Mouse (Mus musculus): ENCODE measurements around the gene Asic2. TPM values are rescaled to one million over a fixed set of nuclear protein-coding genes. Genes with fewer than 3 reads are reported as not detected.

Gene Asic2
- polyA plus RNA-seq, 1 experiment from 2014 or later = 0.27 TPM

DNA sequence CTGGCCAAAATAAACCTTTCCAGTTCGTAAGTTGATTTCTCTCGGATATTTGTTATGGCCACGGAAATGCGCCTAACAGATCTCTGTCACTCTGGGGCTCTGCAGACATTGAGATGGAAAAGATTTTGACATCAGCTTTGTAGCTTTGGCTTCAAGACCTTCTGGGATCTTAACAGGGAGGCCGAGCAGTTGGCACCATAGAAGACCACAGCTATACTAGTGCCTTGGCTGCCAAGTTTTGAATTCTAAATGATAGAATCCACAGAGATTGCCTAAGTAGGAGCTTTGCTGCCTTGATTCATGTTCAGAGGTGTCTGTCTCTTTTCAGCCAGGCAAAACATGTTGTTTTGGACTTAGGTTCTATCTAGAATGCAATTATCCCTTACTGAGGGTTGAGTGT is 217.4 kb downstream of the Asic2 start:
- H3K4me2 ChIP-seq (ENCODE audit: low read depth, low read length) = no peak overlapping the region
- H3K9me3 ChIP-seq (replicated peaks; ENCODE audit: control insufficient read depth, low read length) = 0 out of 2 replicates have a peak, but pooled peaks cover 3% of the 10 kb centered on the region
- H3K27me3 ChIP-seq (ENCODE audit: control insufficient read depth, insufficient read depth, low read length) = no peaks in the 10 kb centered on the region
- no peaks in the 10 kb centered on the region for H3K36me3 ChIP-seq (ENCODE audit: control insufficient read depth, insufficient read depth, low read length)
- no peak overlapping the region for H3K4me3 ChIP-seq (replicated peaks; ENCODE audit: low read length)
- H3K9ac ChIP-seq (ENCODE audit: low read length) = no peak overlapping the region
- H3K4me1 ChIP-seq (ENCODE audit: control insufficient read depth, insufficient read depth, low read length) = no peaks in the 10 kb centered on the region
- 84% methylated on average over 5 of the region's 5 CpGs for WGBS
- no peak for ATAC-seq (ENCODE audit: insufficient read depth, low FRiP score)
- H3K27ac ChIP-seq (ENCODE audit: low read length) = no peak overlapping the region

DNA sequence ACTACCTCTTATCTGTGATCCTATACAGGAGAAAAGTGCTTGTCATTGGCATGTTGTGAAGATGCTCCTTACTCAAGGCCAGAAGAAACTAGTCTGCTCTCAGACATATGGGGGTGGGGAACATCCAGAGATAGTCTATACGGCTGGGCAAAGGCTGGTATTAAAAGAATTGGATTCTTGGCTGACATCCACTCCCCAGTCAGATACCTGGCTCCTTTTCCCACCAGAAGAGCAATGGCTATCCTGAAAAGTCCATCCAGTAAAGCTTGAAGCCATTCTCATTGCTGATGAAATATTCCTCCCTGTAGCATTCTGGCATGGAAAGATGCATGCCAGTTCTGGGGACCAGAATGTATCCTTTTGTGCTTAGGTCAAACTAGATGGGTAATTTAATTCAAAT is 218.2 kb downstream of the Asic2 start:
- 70% methylated on average over 1 of the region's 1 CpGs for WGBS
- Histone ChIP-seq H3K36me3 (ENCODE audit: control insufficient read depth, insufficient read depth, low read length) (no peaks in the 10 kb centered on the region), H3K4me1 (ENCODE audit: control insufficient read depth, insufficient read depth, low read length) (no peaks in the 10 kb centered on the region)

DNA sequence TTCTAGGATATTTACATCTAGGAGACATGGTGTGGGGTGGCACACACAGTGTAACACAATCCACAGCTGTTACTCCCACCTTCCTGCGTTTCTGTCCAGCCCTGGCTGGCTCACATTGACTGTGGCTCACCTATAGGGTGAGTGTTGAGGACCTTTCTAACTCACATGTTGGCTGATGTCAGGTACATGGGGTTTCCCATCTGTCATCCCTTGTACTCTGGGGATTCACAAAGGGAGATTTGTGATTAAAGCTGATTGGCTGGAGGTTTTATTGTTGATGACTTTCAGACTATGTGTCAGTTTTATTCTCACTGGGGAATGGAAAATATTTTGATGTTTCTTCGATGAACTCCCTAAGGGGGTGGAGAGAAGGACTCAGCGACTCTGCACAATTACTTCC is 229.3 kb downstream of the Asic2 start:
- Histone ChIP-seq H3K27me3 (ENCODE audit: control insufficient read depth, insufficient read depth, low read length) (no peaks in the 10 kb centered on the region), H3K9ac (ENCODE audit: low read length) (no peak overlapping the region), H3K4me1 (ENCODE audit: control insufficient read depth, insufficient read depth, low read length) (no peaks in the 10 kb centered on the region), H3K9me3 (replicated peaks; ENCODE audit: control insufficient read depth, low read length) (no peaks in the 10 kb centered on the region), H3K4me3 (replicated peaks; ENCODE audit: low read length) (no peak overlapping the region), H3K36me3 (ENCODE audit: control insufficient read depth, insufficient read depth, low read length) (no peaks in the 10 kb centered on the region), H3K4me2 (ENCODE audit: low read depth, low read length) (no peak overlapping the region), H3K27ac (ENCODE audit: low read length) (no peak overlapping the region)
- no peak for ATAC-seq (ENCODE audit: insufficient read depth, low FRiP score)
- 59% methylated on average over 3 of the region's 3 CpGs for WGBS

More for the DNA sequence above, 218.2 kb downstream of the Asic2 start:
- Histone ChIP-seq H3K27ac (ENCODE audit: low read length) (no peak overlapping the region), H3K27me3 (ENCODE audit: control insufficient read depth, insufficient read depth, low read length) (no peaks in the 10 kb centered on the region), H3K4me3 (replicated peaks; ENCODE audit: low read length) (no peak overlapping the region), H3K9me3 (replicated peaks; ENCODE audit: control insufficient read depth, low read length) (no peaks in the 10 kb centered on the region), H3K4me2 (ENCODE audit: low read depth, low read length) (no peak overlapping the region), H3K9ac (ENCODE audit: low read length) (no peak overlapping the region)
- ATAC-seq (ENCODE audit: insufficient read depth, low FRiP score) = no peak

DNA sequence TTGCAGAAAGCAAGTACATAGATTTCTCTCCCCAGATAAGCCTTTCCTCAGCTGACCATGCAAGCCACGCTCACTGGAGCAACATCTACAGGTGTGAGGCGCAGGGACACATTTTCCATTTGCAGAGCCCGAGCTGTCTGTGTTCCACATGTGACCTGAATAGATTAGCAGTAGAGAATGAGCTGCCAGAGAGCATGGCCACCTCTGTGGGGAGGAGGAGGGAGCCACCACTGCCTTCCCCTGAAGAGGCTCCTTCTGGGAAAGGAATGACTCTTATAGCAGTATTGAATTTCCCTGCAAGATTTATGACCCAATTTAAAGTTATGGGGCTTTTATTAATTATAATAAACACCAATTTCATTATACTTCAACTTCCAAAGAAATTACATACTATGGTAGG is 230.5 kb downstream of the Asic2 start:
- no peak for ATAC-seq (ENCODE audit: insufficient read depth, low FRiP score)
- WGBS = 64% methylated on average over 3 of the region's 3 CpGs
- H3K36me3 ChIP-seq (ENCODE audit: control insufficient read depth, insufficient read depth, low read length) = no peaks in the 10 kb centered on the region

DNA sequence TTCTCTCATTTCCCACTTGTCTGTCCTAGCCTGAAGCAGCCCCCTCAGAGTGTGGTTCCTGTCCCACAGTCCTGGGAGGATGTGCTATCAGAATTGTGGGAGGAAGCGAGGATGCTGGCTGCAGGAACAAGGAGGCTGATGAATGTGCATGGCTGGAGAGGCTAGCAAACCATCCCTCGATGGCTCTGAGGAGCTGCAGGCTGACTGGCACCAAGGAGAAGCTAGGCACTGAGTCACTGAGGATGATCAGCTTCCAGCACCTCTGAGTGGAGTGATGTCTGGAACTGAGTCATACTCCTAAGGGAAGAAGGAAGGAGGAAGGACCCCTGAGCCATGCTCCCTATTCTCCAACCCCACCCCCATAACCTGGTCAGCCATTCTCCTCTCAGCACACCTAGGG is 246.2 kb downstream of the Asic2 start:
- Histone ChIP-seq H3K27me3 (ENCODE audit: control insufficient read depth, insufficient read depth, low read length) (no peaks in the 10 kb centered on the region), H3K9me3 (replicated peaks; ENCODE audit: control insufficient read depth, low read length) (no peaks in the 10 kb centered on the region)
- WGBS = 52% methylated on average over 2 of the region's 2 CpGs

More for the DNA sequence above, 230.5 kb downstream of the Asic2 start:
- Histone ChIP-seq H3K4me1 (ENCODE audit: control insufficient read depth, insufficient read depth, low read length) (no peaks in the 10 kb centered on the region), H3K27ac (ENCODE audit: low read length) (no peak overlapping the region), H3K4me3 (replicated peaks; ENCODE audit: low read length) (no peak overlapping the region), H3K9me3 (replicated peaks; ENCODE audit: control insufficient read depth, low read length) (no peaks in the 10 kb centered on the region), H3K9ac (ENCODE audit: low read length) (no peak overlapping the region), H3K4me2 (ENCODE audit: low read depth, low read length) (no peak overlapping the region), H3K27me3 (ENCODE audit: control insufficient read depth, insufficient read depth, low read length) (no peaks in the 10 kb centered on the region)

DNA sequence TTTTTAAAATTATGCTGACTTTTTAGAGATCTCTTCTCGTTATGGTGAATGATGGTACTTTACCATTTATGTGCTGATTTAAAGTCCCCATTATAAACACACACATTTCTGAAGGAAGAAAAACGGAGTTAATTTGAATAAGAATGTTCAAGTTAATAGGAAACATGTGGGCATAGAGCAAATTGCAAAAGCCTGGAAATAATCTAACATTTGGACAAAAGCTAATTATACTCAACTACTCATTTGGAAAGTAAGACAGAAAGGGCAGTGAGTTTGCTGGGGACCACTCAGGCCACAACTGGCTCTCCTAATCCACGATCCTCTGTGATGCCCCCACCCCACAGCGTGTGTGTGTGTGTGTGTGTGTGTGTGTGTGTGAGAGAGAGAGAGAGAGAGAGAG is 253.5 kb downstream of the Asic2 start:
- H3K4me2 ChIP-seq (ENCODE audit: low read depth, low read length) = no peak overlapping the region
- H3K9me3 ChIP-seq (replicated peaks; ENCODE audit: control insufficient read depth, low read length) = no peaks in the 10 kb centered on the region
- H3K4me3 ChIP-seq (replicated peaks; ENCODE audit: low read length) = no peak overlapping the region
- H3K27me3 ChIP-seq (ENCODE audit: control insufficient read depth, insufficient read depth, low read length) = no peaks in the 10 kb centered on the region
- no peaks in the 10 kb centered on the region for H3K36me3 ChIP-seq (ENCODE audit: control insufficient read depth, insufficient read depth, low read length)
- H3K27ac ChIP-seq (ENCODE audit: low read length) = no peak overlapping the region
- no peak for ATAC-seq (ENCODE audit: insufficient read depth, low FRiP score)
- WGBS = 66% methylated on average over 4 of the region's 4 CpGs
- no peak overlapping the region for H3K9ac ChIP-seq (ENCODE audit: low read length)
- no peaks in the 10 kb centered on the region for H3K4me1 ChIP-seq (ENCODE audit: control insufficient read depth, insufficient read depth, low read length)

More for the DNA sequence above, 246.2 kb downstream of the Asic2 start:
- H3K4me1 ChIP-seq (ENCODE audit: control insufficient read depth, insufficient read depth, low read length) = no peaks in the 10 kb centered on the region
- no peak overlapping the region for H3K9ac ChIP-seq (ENCODE audit: low read length)
- H3K4me3 ChIP-seq (replicated peaks; ENCODE audit: low read length) = no peak overlapping the region
- no peak for ATAC-seq (ENCODE audit: insufficient read depth, low FRiP score)
- no peak overlapping the region for H3K4me2 ChIP-seq (ENCODE audit: low read depth, low read length)
- no peak overlapping the region for H3K27ac ChIP-seq (ENCODE audit: low read length)
- no peaks in the 10 kb centered on the region for H3K36me3 ChIP-seq (ENCODE audit: control insufficient read depth, insufficient read depth, low read length)

DNA sequence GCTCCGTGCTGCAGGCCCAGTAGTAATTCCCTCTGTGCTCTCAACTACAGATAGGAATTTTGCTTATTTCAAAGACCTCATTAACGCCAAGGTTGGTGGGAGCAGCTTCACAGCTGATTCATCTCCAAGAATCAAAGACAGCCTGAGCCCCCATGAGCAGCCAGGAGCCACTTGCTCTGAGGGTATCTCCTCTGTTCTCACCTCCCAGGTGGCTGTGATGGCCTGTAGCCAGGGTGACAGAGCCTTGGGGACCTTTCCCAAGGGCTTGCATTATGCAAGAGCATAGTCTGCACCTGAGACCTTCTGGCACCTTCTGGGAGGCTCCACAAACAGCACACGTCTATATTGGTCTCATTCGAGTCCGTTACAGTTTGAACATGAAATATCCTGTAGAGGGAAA is 261.3 kb downstream of the Asic2 start:
- Histone ChIP-seq H3K9me3 (replicated peaks; ENCODE audit: control insufficient read depth, low read length) (no peaks in the 10 kb centered on the region), H3K36me3 (ENCODE audit: control insufficient read depth, insufficient read depth, low read length) (no peaks in the 10 kb centered on the region), H3K27ac (ENCODE audit: low read length) (no peak overlapping the region), H3K4me2 (ENCODE audit: low read depth, low read length) (no peak overlapping the region), H3K4me1 (ENCODE audit: control insufficient read depth, insufficient read depth, low read length) (no peaks in the 10 kb centered on the region), H3K27me3 (ENCODE audit: control insufficient read depth, insufficient read depth, low read length) (no peaks in the 10 kb centered on the region), H3K9ac (ENCODE audit: low read length) (no peak overlapping the region), H3K4me3 (replicated peaks; ENCODE audit: low read length) (no peak overlapping the region)
- ATAC-seq (ENCODE audit: insufficient read depth, low FRiP score) = no peak
- WGBS = 71% methylated on average over 5 of the region's 5 CpGs

DNA sequence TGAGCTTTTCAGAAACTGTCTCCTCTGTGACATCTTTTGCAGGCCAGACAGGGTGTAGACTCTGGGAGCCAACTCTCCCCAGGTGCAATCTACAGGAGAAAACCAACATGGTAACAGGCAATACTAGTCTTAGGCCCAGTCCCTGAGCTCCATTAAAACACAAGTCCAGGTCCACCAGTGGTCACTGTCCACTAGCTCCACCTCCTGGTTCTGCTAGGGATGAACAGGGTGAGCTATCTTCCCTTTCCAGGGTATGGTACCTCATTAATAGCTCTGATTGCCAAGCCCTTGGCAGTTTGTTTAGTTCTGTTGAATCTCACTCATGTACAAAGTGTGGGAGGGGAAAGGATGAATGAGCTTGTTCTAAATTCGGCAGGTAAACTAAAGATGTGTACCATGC is 270.2 kb downstream of the Asic2 start:
- H3K9ac ChIP-seq (ENCODE audit: low read length) = no peak overlapping the region
- no peaks in the 10 kb centered on the region for H3K9me3 ChIP-seq (replicated peaks; ENCODE audit: control insufficient read depth, low read length)
- no peak overlapping the region for H3K4me3 ChIP-seq (replicated peaks; ENCODE audit: low read length)
- H3K27ac ChIP-seq (ENCODE audit: low read length) = no peak overlapping the region
- 62% methylated on average over 1 of the region's 1 CpGs for WGBS
- H3K4me1 ChIP-seq (ENCODE audit: control insufficient read depth, insufficient read depth, low read length) = no peaks in the 10 kb centered on the region
- ATAC-seq (ENCODE audit: insufficient read depth, low FRiP score) = no peak
- H3K27me3 ChIP-seq (ENCODE audit: control insufficient read depth, insufficient read depth, low read length) = no peaks in the 10 kb centered on the region
- no peaks in the 10 kb centered on the region for H3K36me3 ChIP-seq (ENCODE audit: control insufficient read depth, insufficient read depth, low read length)
- H3K4me2 ChIP-seq (ENCODE audit: low read depth, low read length) = no peak overlapping the region

DNA sequence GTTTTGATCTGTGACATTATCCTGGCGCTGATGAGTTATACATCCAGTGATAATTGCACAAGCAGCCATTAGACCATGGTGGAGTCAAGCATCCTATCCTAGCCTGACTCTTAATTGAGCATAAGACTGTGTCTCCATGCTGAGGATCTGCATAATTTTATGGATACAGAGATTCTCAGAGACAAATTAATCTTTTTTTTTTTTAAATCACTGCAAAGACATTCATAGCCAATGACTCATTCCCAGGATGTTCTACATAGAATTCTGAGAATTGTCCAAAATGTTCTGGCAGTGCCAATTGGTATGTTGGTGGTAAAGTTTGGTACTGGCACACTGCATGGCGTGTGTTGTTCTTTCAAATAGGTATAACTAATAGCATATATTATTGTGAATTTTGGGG is 272.8 kb downstream of the Asic2 start:
- no peaks in the 10 kb centered on the region for H3K4me1 ChIP-seq (ENCODE audit: control insufficient read depth, insufficient read depth, low read length)
- no peak for ATAC-seq (ENCODE audit: insufficient read depth, low FRiP score)
- no peak overlapping the region for H3K9ac ChIP-seq (ENCODE audit: low read length)
- no peak overlapping the region for H3K27ac ChIP-seq (ENCODE audit: low read length)
- no peaks in the 10 kb centered on the region for H3K27me3 ChIP-seq (ENCODE audit: control insufficient read depth, insufficient read depth, low read length)
- H3K4me3 ChIP-seq (replicated peaks; ENCODE audit: low read length) = no peak overlapping the region
- no peak overlapping the region for H3K4me2 ChIP-seq (ENCODE audit: low read depth, low read length)
- H3K9me3 ChIP-seq (replicated peaks; ENCODE audit: control insufficient read depth, low read length) = no peaks in the 10 kb centered on the region
- WGBS = 82% methylated on average over 2 of the region's 2 CpGs
- no peaks in the 10 kb centered on the region for H3K36me3 ChIP-seq (ENCODE audit: control insufficient read depth, insufficient read depth, low read length)

DNA sequence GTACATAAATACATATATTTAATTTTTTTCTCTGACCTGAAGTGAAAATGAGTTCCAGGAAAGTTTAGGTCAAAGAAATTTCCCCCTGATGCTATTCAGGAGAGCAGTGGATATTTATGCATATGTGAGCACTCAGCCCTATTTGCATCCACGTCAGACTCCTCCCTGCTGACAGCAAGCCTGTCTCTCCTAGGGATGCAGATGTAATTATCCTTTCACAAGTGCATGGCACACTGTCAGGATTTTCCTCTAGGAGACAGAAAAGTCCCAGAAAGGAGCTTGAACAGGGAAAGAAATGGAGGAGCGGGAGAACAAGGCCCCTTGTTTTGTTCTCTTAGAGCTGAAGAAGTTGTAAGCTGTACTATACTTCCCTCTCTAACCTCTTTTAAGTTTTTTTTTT is 287.7 kb downstream of the Asic2 start:
- no peak for ATAC-seq (ENCODE audit: insufficient read depth, low FRiP score)
- Histone ChIP-seq H3K27ac (ENCODE audit: low read length) (no peak overlapping the region), H3K4me3 (replicated peaks; ENCODE audit: low read length) (no peak overlapping the region), H3K4me1 (ENCODE audit: control insufficient read depth, insufficient read depth, low read length) (no peaks in the 10 kb centered on the region), H3K36me3 (ENCODE audit: control insufficient read depth, insufficient read depth, low read length) (no peaks in the 10 kb centered on the region), H3K4me2 (ENCODE audit: low read depth, low read length) (no peak overlapping the region), H3K27me3 (ENCODE audit: control insufficient read depth, insufficient read depth, low read length) (no peaks in the 10 kb centered on the region), H3K9me3 (replicated peaks; ENCODE audit: control insufficient read depth, low read length) (no peaks in the 10 kb centered on the region), H3K9ac (ENCODE audit: low read length) (no peak overlapping the region)
- 75% methylated on average over 2 of the region's 2 CpGs for WGBS
